Mouse (Mus musculus) CD8-positive naive resting alpha-beta T cell, adult 2 months (primary cell): ENCODE measurements around the gene Fuca1.

Experiments
- DNase-seq, 2 experiments: peaks; one replicate each; pipeline ENCODE4 v3.0.0; 2022; ENCODE audit warnings: low read depth in 2 of 2, low spot score in 2 of 2

Fuca1 gene

DNA sequence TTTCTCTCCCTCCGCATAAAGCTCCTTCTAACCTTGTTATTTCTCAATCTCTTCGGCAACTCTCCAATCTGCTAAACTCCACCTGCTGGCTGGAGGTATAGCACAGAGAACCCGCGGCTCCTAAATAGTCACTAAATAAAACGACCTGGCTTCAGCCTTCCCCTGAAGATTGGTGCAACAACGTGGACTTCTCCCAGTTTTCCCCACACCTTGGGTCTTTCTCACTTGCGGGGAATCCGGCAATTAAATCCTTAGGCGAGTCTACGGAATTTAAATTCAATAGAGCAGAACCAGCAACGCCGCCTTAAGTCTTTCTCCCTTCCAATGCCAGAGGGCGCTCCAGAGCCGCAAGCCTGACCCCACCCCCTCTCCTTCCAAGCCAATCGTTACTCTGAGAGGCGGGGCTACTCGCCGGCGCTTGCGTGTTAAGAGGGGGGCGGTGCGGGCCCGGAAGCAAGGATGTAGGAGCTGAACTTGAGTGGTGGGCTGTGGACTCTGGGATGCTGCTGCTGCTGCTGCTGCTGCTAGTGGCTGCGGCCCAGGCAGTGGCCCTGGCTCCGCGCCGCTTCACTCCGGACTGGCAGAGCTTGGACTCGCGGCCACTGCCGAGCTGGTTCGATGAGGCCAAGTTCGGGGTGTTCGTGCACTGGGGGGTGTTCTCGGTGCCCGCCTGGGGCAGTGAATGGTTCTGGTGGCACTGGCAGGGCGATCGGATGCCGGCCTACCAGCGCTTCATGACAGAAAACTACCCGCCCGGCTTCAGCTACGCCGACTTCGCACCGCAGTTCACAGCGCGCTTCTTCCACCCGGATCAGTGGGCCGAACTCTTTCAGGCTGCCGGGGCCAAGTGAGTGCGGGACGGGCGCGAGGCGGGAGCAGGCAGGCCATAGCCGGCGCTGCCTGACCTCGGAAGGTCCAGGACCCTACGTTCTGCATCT is at the start of gene Fuca1:
TSS of gene Fuca1 (plus strand) at position 432 of the 938 bp plus-strand sequence.
- peak; percentile 94 to 98 for DNase-seq

DNA sequence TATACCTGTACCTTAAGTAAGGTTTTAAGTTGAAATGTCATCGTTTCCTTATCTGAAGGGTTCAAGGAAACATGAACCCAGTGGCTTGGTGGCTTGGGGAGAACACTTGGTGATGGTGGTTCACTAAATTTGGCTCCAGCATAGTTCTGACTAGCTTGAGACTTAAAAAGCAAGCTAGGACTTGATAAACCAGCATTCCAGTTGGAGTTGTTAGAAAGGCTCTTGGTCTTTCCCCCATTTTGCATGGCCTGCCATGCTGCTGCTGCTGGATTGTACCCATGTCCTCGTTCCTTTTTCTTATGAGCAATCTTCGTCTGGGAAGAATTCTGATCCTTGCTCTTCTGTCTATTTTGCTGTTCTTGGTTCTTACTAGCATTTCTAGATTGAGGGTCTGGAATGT is 48.5 kb upstream of the Fuca1 start:
- no peak for DNase-seq

DNA sequence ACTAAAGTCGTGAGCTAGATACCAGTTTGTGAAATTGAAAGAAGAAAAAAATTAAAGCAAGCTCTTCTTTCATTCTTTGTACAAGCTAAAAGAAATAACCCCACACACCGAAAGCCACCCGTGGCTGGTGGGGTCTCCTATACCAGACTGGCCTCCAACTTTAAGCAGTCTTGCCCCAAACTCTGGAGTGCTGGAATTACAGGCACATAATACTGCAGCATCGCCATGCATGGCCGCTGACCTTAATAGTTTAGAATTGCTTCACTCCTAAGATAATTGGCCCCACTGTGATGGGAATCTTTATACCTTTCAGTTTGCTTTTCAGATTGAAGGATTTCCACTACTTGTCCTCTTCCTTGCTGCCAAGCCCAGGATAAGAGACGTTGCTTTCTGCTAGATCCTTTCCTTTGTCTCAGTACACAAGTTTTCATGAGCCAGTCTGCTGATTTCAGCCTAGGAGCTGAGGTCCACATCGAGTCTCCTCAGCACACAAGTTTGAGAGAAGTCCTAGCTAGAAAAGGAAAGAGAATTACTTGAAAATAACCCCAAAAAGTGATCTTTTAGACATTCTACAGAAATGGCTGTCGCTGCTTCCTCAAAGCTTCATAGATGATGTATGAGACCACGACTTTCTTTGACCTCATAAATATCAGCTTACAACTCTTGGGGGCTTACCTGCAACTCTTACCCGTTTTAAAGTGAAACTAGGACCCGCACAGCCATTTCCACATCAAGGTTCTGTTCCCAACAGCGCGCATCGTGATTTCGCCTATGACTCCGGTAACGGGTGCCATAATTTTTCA is 47.7 kb upstream of the Fuca1 start:
- DNase-seq, result no peak

DNA sequence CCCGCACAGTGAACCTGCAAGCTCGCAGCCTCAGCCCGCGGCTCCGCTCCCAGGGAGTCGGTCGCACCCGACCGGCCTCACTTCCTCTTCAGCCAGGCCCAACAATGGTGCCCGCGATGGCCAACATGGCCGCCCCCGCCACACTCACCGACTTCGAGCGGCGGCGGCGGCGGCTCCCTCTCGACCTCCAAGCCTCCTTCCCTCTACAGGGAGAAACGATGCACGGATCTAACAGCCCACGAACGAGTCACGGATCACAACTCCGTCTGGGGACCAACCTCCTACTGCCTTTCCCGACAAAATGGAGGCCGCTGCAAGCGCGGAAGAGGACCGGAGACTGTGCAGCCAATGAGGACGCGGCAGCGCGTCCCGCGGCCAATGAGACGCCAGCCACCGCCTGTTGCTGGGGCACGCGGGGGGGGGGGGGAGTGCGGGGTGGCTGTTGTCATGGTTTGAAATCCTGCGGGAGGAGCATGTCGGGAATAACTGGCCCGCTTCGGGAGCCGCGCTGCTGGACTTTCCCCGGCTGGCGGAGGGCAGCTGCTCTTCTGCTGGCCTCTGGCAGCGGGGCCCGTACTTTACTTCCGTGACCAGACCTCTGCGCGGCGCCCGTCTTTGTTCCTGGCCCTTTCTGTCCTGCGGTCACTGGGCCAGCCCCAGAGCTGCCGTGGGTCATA is 46.9 kb upstream of the Fuca1 start, which contains the start of gene Pnrc2:
TSS of gene Pnrc2 (minus strand) at position 325 of the 677 bp plus-strand sequence.
- DNase-seq, result peak; percentile 78 to 79

DNA sequence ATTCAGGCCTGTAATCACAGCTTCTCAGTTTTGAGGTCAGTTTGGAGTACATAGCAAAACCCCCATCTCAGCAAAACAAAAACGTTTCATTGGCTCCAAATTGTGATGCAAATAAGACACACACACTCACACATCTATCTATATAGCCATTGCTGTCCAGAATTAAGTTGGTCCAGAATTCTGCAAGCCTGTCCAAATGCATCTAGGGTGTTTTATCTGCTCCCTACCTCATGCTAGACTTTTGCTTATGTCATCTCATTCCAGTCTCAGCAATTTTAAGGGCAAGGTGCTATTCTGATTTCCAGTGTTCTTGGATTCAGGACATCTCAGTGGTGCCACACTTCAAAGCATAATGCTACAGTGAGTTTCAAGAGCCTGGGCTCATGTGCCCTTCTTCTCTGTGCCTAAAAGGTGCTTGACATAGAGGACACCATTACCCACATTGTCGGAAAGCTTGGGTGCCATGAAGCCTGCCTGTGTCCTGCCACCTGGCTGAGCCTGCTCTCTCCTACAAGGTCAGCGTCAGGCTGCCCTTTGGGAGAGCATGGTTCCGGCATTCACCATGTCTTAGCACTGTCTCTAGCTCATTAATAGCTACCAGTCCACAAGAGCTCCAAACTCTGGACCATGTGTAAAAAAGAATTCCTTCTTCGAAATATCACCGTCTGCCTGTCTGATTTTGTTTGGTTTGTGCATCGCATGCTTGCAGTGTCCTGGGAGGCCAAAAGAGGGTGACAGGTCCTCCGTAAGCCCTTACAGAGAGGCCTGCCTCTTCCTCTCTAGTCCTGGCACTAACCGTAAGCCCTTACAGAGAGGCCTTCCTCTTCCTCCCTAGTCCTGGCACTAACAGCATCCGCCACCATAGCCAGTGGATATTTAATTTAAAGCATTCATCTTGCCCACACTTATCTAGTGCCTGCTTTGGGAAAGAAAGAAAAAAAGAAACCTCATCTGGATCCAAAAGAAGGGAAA is 45.7 kb upstream of the Fuca1 start:
- DNase-seq, result no peak

DNA sequence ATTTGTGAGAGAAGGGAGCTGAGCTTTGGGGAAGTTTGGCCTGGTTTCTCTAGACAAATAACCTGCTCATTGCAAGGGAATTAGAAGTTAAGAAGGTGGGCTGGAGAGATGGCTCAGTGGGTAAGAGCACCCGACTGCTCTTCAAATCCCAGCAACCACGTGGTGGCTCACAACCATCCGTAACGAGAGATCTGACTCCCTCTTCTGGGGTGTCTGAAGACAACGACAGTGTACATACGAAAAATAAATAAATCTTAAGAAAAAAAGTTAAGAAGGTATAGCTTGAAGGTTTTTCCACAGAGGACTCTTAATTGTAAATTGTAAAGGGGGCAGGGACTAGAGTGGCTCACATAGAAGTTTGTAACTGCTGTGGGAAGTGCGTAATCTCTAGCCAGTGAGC is 45.0 kb upstream of the Fuca1 start:
- no peak for DNase-seq

DNA sequence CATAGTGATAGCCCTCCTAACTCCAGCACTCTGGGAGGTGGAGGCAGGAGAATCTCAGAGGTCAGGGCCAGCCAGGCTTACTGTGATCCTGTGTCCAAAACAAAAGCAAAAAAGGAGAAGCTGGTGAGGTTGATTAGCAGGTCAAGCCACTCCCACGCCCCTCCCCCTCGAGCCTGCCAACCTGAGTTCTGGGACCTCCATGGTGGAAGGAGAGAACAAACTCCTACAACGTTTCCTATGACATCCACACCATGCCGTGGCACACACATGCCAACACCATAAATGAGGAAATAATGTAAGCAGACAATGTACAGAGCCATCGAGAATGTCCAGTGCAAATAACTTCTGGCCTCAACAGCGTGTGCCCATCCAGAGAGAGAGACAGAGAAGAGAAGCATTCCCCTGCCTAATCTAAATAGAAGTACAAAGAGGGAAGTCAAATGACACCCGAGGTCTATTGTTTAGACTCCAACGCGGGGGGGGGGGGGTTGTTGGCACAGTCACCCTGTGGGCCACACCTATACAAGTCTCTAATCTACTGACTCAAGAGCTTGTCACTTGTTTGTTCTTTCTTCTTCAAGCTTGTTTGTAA is 44.4 kb upstream of the Fuca1 start:
- no peak for DNase-seq

DNA sequence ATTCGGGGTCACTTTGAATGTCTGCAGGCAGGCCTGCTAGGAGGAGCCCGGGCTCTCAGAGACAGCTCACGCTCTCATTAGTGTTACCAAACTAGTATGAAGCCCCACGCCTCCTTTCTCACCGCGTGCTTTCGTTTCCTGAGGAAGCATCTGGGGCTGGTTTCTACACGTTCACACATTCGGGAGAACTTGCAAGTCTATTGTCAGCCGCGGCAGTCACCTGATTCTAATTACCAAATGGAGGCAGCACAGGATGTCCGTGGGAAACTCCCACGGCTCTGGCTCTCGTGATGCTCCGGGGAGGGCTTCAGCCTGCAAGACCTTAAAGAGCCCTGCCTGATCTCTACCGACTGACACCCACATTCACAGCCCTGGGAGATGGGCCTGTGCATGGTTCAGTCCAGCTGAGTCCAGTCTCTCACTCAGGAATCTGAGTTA is 43.9 kb upstream of the Fuca1 start:
- DNase-seq, result peak; percentile 85 to 87

DNA sequence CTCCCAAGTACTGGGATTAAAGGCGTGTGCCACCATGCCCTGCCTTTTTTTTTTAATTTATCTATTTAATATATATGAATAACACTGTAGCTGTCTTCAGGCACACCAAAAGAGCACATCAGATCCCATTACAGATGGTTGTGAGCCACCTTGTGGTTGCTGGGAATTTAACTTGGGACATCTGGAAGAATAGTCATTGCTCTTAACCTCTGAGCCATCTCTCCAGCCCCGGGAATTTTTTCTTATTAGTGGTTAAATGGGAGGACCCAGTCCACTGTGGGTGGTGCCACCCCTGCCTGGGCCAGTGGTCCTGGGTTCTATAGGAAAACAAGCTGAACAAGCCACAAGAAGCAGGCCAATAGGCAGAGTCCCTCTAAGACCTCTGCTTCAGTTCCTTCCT is 42.8 kb upstream of the Fuca1 start:
- no peak for DNase-seq

DNA sequence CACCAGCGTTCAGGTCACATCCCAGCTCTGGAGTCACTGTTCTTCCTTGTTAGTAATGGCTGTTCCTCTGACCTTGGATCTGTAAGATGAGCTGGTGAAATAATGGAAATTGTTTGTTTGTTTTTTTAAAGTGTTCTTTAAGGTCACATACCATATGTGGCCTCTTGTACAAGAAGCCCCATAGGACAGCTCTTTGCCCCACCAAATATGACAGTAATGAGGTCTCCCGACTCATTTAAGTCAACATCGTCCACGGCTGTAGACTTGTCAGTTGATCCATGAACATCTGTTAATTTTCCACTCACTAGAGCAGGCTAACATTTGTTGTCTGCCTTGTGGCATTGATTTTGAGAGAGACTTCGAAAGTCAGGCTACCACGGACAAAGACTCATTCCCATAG is 41.5 kb upstream of the Fuca1 start:
- DNase-seq, result no peak

DNA sequence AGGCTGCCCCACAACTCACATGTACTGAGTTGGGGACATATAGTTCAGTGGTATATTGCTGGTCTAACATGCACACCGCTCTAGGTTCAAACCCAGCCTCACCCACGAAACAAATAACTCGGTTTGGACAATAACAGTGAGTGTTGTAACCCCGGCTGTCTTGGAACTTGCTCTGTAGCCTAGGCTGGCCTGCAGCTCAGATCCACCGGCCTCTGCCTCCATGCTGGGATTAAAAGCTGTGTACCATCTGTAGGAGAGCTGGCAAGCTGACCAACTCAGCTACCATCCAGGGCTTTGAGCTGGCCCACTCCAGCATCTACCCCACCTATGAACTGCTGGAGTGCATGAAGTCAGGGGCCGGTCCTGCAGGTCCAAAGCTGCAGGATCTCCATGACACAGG is 40.5 kb upstream of the Fuca1 start:
- DNase-seq, result no peak

DNA sequence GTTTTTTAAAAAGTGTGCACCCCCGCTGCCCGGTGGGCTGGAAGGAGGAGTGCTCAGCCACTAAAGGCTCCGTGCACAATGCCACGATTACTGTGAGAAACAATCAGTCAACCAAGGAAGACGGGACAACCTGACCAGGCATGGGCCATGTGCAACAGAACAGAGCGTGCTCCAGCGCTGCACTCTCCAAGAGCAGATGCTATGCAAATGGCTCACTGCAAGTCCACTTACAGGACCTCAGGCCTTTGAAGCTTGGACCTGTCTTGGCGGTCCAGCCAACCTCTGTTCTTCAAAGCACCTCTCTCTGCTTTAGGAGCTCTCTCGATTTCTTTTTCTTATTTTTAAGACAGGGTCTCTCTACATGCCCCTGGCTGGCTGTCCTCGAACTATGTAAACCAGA is 40.0 kb upstream of the Fuca1 start:
- DNase-seq, result no peak

DNA sequence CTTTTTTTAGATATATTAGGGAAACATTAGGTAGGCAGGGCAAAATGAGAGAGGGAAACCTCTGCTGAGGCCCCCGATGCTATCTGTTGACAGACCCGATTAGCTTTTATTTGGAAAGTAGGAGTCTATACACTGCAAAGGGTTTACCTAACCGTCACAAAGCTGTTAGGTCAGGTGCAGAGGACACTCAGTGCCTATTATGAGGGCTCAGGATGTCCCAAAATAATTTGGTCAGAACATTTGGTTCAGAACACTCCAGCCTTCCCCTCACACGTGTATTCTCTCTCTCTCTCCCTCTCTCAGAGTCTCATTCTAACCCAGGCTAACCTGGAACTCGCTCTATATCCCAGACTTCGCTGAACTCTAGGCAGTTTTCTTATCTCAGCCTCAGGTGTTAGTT is 38.5 kb upstream of the Fuca1 start:
- no peak for DNase-seq

DNA sequence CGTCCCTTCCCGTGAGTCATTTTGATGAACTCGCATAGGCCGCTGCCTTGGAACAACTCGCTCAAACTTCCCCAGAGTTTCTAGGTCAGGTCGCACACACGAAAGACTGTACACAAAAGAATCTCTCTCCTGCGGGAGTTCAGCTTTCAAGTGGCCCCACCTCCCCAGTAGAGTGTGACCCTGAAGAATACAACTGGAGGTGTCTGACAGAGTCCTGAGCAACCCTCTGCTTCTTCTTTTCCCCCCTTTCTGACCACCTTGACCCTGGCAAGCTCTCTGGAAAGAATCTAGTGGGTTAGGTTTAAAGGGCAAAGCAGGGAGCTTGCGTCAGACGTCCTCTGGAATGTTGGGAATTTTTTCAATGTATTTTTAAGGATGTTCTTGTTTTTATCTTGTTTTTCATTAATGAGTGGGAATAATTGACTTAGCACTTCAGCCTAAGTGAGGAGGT is 37.1 kb upstream of the Fuca1 start:
- no peak for DNase-seq

DNA sequence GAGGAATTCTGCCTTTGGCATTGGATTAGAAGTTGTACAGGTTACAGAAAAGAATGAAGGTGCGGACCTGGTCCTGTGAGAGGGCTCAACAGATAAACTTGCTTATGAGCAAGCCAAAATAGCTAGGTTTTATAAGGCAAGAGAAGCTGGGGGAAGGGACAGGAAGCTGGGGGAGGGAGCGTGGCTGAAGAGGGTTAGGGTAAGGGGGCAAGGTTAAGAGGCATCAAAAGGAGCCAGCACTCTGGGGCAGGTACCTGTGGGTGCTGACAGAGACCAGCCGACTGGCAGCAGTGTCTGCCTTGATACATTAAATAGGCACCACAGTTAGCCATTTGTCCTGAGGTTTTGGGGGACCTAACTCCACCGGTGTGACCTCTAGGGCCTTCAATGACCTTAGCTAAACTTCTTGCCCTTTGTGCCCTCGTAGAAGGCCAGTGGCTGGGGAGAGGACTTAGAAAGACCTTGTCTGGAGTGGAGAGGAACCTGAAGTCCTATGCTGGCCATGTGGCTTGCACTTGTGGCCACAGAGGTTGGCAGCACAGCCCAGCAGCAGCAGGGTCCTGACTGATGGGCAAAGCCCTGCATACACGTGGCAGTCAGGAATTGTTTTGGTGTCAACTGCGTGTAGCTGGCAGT is 36.5 kb upstream of the Fuca1 start:
- DNase-seq, result no peak

DNA sequence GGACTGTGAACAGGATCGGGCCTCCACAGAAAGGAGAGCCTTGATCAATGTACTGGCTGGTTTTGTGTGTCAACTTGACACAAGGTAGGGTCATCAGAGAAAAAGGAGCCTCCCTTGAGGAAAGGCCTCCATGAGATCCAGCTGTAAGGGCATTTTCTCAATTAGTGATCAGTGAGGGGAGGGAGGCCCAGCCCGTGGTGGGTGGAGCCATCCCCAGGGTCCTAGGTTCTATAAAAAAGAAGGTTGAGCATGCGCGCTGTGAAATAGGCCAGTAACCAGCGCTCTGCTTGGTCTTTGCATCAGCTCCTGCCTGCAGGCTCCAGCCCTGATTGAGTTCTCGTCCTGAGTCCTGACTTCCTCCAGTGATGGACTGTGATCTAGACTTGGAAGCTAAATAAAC is 36.0 kb upstream of the Fuca1 start:
- DNase-seq, result no peak

DNA sequence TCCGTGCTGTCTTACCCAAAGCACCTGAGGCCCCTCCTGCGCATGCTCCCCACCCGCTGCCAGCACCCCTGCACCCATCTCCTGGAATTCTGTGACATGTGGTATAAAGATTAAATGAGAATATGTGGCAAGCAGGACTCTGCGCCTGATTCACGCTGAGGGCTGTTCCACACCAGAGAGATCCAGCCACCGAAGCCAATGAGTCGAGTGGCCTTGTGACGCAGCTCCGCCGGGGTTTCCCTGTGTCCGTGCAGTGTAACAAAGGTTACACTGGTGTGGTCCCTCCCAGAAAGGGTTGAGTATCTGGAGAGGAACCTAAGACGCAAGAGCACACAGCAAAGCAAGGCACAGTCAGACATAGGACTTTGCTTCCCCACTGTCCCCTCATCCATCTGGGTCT is 34.9 kb upstream of the Fuca1 start:
- no peak for DNase-seq

DNA sequence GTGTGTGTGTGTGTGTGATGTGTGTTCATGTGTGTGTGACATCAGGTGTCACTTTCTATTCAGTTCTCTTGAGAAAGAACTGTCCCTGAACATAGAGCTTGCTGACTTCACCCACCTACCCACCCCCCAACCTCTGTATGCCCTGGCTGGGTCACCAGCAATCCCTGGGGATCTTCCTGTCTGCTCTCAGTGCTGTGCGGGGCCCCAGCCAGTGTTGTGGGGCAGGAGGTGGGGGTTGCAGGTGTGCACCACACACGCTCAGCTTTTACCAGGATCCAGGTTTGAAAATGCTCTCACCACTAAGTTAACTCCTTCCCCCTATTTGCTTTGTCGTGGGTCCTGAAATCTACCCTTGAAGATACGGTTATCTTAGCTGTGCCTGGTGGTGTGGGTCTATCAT is 34.4 kb upstream of the Fuca1 start:
- no peak for DNase-seq

DNA sequence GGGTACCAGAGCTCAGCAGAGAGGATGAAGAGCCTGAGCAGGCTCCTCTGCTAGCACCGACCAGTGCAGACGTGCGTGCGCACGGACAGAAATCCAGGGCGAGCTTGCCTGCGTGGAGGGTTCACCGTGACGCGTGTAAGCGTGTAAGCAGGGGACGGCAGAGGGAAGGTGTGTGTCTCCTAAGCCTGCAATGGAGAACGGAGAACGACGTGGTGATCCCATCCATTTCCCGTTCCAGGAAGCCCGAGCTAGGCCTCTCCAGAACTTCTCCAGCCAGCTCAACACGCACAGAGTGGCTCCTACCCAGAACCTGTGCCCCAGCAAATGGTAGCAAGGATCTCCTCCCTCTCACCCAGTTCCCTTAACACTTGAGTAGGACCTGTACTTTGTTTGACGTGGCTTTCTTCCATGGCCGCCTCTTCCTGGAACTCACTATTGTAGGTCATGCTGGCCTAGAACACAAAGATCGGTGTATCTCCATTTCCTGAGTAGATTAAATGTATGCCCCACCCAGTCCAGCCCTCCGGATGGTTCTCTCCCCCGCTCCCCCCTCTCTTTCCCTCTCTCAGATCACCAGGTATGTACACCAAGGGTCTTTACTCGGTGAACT is 32.0 kb upstream of the Fuca1 start:
- DNase-seq, result no peak
